Mouse (Mus musculus) small intestine, adult 2 months (tissue): ENCODE measurements around the gene Sema5b.

Experiments
- CTCF ChIP-seq: fragments of 200-500 bp; IDR thresholded peaks from 2 replicates; pipeline ENCODE4 v1.5.1; 2012; ENCODE audit warnings: low read depth, mild to moderate bottlenecking, control low read depth, inconsistent platforms, low read length, moderate library complexity, mixed read lengths; ENCODE audit not compliant: insufficient replicate concordance, insufficient read length; ENCODE audit errors: extremely low read depth
- POLR2A ChIP-seq: fragments of 200-500 bp; IDR thresholded peaks from 2 replicates; pipeline ENCODE4 v1.6.1; 2012; ENCODE audit warnings: low read depth, mild to moderate bottlenecking, control low read depth, inconsistent platforms, low read length, moderate library complexity

DNA sequence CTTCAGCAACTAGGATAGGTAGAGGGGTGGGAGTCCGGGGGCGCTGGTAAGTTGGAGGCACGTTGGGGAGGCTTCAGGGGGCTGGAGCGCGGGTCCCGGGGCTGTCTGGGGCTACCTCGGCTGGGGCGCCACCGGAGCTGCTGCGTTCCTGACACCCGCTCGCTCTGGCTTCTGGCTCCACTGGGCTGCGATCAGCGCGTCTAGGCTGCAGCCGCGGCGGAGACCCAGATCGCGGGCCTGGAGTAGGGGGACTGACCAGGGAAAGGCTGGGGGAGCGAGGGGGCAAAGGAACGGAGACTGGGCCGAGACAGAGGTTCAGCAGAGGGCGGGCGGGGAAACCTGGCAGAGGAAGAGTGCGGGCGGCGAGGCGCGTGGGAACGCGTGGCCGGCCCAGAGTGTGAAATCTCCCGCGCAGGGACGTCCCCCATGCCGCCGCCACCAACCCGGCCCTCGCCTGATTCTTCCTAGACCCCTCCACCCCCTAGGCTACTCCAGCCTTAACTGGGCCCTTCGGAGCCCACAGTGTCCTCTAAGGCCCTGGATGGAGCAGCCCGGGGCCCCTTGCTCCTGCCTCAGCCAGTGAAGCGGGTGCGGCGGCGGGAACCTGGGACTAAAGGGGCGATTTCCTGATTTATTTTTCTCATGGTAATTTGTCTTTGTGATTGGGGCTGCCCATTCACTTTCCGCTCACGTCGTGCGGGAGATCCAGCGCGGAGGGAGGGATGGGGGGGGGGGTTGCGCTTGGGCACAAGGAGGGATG lies 896 bp downstream of the Sema5b start:
- TF ChIP-seq CTCF (no peak), POLR2A (no peak)
